Mouse (Mus musculus): Measurements from ENCODE around the gene Ppp1r9a. TPM values are rescaled to one million over a fixed set of nuclear protein-coding genes. Genes with fewer than 3 reads are reported as not detected.
A peak's percentile ranks its signal among the peaks of the same experiment; 100 is the strongest.

Gene Ppp1r9a
- polyA plus RNA-seq, 1 experiment from 2014 or later, result 12.0 TPM

- Histone ChIP-seq H3K27me3 (replicated peaks) (no peaks in the 10 kb centered on the region), H3K4me3 (replicated peaks) (no peak overlapping the region), H3K9me3 (no peaks in the 10 kb centered on the region), H3K27ac (no peak overlapping the region), H3K4me1 (replicated peaks) (no peaks in the 10 kb centered on the region), H3K9ac (no peak overlapping the region), H3K4me2 (replicated peaks) (no peak overlapping the region), H3K36me3 (no peaks in the 10 kb centered on the region)
- WGBS, result 82% methylated on average over 10 of the region's 10 CpGs
- ATAC-seq, result no peak
Observed at GRCm38 (mm10) chr6:5100347-5100746, 197.6 kb downstream of the Ppp1r9a start.

DNA sequence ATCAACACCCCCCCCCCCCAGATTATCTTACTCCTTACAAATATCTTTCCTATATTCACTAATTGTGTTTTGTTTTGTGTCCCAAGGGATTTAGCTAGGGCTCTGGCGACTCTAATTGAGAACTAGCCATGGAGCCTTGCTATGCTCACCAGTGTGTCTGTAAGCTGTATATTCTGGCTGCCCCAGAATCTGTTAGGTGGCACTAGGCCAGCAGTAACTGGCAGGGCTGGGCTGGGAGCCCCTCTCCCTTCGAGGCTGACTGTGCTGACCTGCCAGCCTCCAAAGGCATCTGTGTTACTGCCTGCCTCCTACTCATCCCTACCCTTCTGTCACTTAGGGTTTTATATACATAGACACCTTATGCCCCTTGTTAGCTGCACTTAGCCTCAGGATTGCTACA lies 200.0 kb downstream of the Ppp1r9a start:
- Histone ChIP-seq H3K4me1 (replicated peaks) (no peaks in the 10 kb centered on the region), H3K9me3 (no peaks in the 10 kb centered on the region), H3K4me3 (replicated peaks) (no peak overlapping the region), H3K4me2 (replicated peaks) (no peak overlapping the region), H3K27ac (no peak overlapping the region), H3K36me3 (no peaks in the 10 kb centered on the region), H3K9ac (no peak overlapping the region), H3K27me3 (replicated peaks) (no peaks in the 10 kb centered on the region)
- WGBS, result 35% methylated on average over 2 of the region's 2 CpGs
- 0 out of 2 replicates have a peak, but pooled peaks have one; percentile 40 for ATAC-seq

- H3K4me3 ChIP-seq (replicated peaks), result no peak overlapping the region
- WGBS, result 51% methylated on average over 6 of the region's 6 CpGs
- no peak overlapping the region for H3K4me2 ChIP-seq (replicated peaks)
- H3K9ac ChIP-seq, result no peak overlapping the region
- H3K9me3 ChIP-seq, result no peaks in the 10 kb centered on the region
- no peaks in the 10 kb centered on the region for H3K27me3 ChIP-seq (replicated peaks)
- H3K36me3 ChIP-seq, result no peaks in the 10 kb centered on the region
- no peak overlapping the region for H3K27ac ChIP-seq
- ATAC-seq, result 0 out of 2 replicates have a peak, but pooled peaks have one; percentile 57
- no peaks in the 10 kb centered on the region for H3K4me1 ChIP-seq (replicated peaks)
Observed at GRCm38 (mm10) chr6:5103769-5104168, 201.1 kb downstream of the Ppp1r9a start.

DNA sequence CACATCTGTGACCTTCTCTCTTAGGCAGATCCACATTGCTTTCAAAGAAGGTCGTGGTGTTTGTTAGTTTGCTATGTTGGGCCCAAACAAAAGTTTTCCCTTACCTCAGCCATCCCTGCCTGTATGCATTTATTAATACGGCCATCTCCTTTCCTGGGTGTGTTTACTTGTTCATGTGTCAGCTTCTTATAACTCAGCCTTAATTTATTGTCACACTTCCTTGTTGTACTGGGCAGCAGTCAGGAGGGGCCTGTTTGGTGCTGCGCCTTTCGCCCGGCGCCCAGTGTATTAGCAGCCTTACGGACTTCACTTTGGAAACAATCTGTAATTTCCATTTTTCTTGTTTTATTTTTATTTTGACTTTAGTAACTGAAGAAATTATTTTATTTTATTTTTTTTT lies 201.5 kb downstream of the Ppp1r9a start:
- Histone ChIP-seq H3K27me3 (replicated peaks) (no peaks in the 10 kb centered on the region), H3K9ac (no peak overlapping the region), H3K4me2 (replicated peaks) (no peak overlapping the region), H3K36me3 (no peaks in the 10 kb centered on the region), H3K4me1 (replicated peaks) (no peaks in the 10 kb centered on the region), H3K4me3 (replicated peaks) (no peak overlapping the region), H3K27ac (no peak overlapping the region), H3K9me3 (no peaks in the 10 kb centered on the region)
- ATAC-seq, result 0 out of 2 replicates have a peak, but pooled peaks have one; percentile 52
- WGBS, result 79% methylated on average over 7 of the region's 7 CpGs

DNA sequence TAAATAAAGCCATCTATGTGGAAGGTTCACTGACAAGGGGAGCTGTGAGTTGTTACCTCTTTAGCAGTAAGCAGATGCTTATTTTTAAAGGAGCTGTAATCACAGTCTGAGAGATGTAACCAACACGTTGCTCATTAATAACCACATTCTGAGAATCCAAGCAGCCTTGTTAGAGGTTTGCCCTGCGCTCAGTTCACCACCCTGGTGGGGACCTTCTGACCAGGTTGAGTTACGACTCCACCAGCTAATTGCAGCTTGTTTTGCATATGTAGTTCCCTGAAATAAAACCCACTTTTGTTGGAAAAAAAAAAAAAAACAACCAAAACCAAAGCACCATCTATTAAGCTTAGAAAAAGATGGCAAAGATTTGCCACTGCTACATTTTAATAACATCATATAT lies 205.8 kb downstream of the Ppp1r9a start:
- WGBS, result 77% methylated on average over 3 of the region's 3 CpGs
- ATAC-seq, result no peak

DNA sequence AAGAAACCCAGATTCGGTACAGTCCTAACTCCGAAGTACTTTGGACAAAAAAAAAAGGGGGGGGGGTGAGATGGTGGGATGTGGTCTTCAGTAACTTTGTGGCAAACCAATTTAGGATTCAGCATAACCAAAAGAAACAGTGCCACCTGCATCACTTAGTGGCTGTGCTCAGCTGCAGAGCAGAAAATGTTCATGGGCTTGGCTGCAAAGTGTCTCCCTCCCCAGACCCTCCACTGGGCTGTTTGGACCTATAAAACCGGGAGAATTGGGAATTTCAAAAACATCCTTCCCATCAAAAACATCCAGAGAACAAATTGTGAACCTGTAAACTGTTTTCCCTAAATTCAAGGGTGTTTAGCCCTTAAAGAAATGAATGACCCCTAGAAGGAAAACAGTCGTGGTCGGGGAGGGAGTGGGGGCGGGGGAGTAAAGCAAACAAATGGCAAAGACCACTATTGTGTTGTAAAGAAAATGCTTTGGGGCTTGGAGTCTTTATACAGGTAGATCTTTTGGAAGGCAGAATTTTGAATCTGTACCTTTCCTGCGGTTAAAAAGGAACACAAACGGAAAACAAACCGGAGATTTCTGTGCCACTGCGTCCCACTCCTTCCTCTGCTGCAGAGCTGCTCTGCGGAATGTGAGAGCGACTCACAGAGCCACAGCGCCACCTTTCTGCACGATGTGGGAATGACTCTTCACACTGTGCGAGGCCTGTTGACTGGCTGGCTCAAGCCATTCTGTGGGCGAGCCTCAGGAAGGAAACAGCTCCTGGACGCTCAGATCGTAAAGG lies 207.4 kb downstream of the Ppp1r9a start:
- peak overlapping the region; percentile 23; the same call in 1 of the 2 replicates for H3K4me3 ChIP-seq (replicated peaks)
- H3K4me2 ChIP-seq (replicated peaks), result peak overlapping the region; percentile 56
- no peaks in the 10 kb centered on the region for H3K9me3 ChIP-seq
- peaks cover 7% of the 10 kb centered on the region for H3K4me1 ChIP-seq (replicated peaks)
- no peak overlapping the region for H3K27ac ChIP-seq
- no peaks in the 10 kb centered on the region for H3K36me3 ChIP-seq
- no peaks in the 10 kb centered on the region for H3K27me3 ChIP-seq (replicated peaks)
- WGBS, result 5% methylated on average over 18 of the region's 18 CpGs
- 0 out of 2 replicates have a peak overlapping the region, but pooled peaks have one; percentile 24 for H3K9ac ChIP-seq
- peak; percentile 98 for ATAC-seq

More for the DNA sequence above, 205.8 kb downstream of the Ppp1r9a start:
- Histone ChIP-seq H3K4me3 (replicated peaks) (no peak overlapping the region), H3K27me3 (replicated peaks) (no peaks in the 10 kb centered on the region), H3K4me1 (replicated peaks) (peaks cover 5% of the 10 kb centered on the region), H3K4me2 (replicated peaks) (no peak overlapping the region), H3K9ac (no peak overlapping the region), H3K27ac (no peak overlapping the region), H3K36me3 (no peaks in the 10 kb centered on the region), H3K9me3 (no peaks in the 10 kb centered on the region)

- Histone ChIP-seq H3K27ac (no peak overlapping the region), H3K36me3 (no peaks in the 10 kb centered on the region), H3K9ac (no peak overlapping the region), H3K4me1 (replicated peaks) (peaks cover 7% of the 10 kb centered on the region), H3K4me3 (replicated peaks) (no peak overlapping the region), H3K9me3 (no peaks in the 10 kb centered on the region), H3K27me3 (replicated peaks) (no peaks in the 10 kb centered on the region), H3K4me2 (replicated peaks) (no peak overlapping the region)
- 31% methylated on average over 3 of the region's 3 CpGs for WGBS
- ATAC-seq, result 0 out of 2 replicates have a peak, but pooled peaks have one; percentile 9
Observed at GRCm38 (mm10) chr6:5110715-5111048, 208.0 kb downstream of the Ppp1r9a start.

- Histone ChIP-seq H3K27ac (no peak overlapping the region), H3K4me1 (replicated peaks) (peaks cover 7% of the 10 kb centered on the region), H3K27me3 (replicated peaks) (no peaks in the 10 kb centered on the region), H3K4me3 (replicated peaks) (no peak overlapping the region), H3K9ac (no peak overlapping the region), H3K4me2 (replicated peaks) (no peak overlapping the region), H3K36me3 (no peaks in the 10 kb centered on the region), H3K9me3 (no peaks in the 10 kb centered on the region)
- ATAC-seq, result 0 out of 2 replicates have a peak, but pooled peaks have one; percentile 20
- WGBS, result 18% methylated on average over 8 of the region's 8 CpGs
Observed at GRCm38 (mm10) chr6:5113103-5113502, 210.4 kb downstream of the Ppp1r9a start.

GRCm38 (mm10) chr6:5113734-5114133 lies 211.0 kb downstream of the Ppp1r9a start:
- no peak for ATAC-seq
- Histone ChIP-seq H3K4me1 (replicated peaks) (peaks cover 7% of the 10 kb centered on the region), H3K4me2 (replicated peaks) (no peak overlapping the region), H3K36me3 (no peaks in the 10 kb centered on the region), H3K9ac (no peak overlapping the region), H3K27me3 (replicated peaks) (no peaks in the 10 kb centered on the region), H3K27ac (no peak overlapping the region), H3K9me3 (no peaks in the 10 kb centered on the region), H3K4me3 (replicated peaks) (no peak overlapping the region)
- 62% methylated on average over 5 of the region's 5 CpGs for WGBS

- no peak overlapping the region for H3K4me2 ChIP-seq (replicated peaks)
- H3K4me1 ChIP-seq (replicated peaks), result peaks cover 7% of the 10 kb centered on the region
- 70% methylated on average over 7 of the region's 7 CpGs for WGBS
- no peaks in the 10 kb centered on the region for H3K27me3 ChIP-seq (replicated peaks)
- H3K27ac ChIP-seq, result no peak overlapping the region
- no peak for ATAC-seq
- no peak overlapping the region for H3K4me3 ChIP-seq (replicated peaks)
- H3K9me3 ChIP-seq, result no peaks in the 10 kb centered on the region
- no peak overlapping the region for H3K9ac ChIP-seq
- no peaks in the 10 kb centered on the region for H3K36me3 ChIP-seq
Observed at GRCm38 (mm10) chr6:5114857-5115256, 212.1 kb downstream of the Ppp1r9a start.

DNA sequence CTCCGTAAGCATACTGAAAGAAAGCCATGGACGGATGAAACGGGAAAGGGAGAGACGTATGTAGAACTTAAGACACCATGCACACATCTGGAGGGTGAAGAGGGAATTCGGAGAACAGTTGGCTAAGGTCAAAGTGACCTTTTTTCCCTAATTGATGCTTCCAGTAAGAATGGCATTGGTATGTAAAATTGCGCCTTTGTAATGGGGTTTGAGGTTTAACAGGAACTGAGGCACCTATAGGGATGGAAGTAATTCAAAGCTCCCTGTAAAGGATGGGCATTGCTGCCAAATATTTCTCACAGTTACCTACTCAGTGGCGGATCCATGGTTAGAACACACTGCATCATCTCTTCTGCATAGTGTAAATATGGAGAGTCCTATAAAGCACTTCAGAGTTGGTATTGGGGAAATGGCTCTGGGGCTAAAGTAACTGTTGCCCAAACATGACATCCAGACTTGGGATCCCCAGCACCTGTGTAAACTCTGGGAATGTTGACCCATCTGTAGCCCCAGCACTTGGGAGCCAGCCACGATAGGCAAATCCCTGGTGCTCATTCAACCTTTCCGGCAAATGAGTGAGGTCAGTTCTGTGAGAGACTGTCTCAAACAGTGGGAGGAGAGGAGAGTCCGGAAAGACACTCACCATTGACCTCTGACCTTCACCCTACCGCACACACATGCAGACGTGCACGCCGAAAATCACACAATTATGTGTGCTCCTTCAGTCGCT lies 216.6 kb downstream of the Ppp1r9a start:
- Histone ChIP-seq H3K9me3 (no peaks in the 10 kb centered on the region), H3K36me3 (no peaks in the 10 kb centered on the region), H3K4me2 (replicated peaks) (no peak overlapping the region), H3K27ac (no peak overlapping the region), H3K27me3 (replicated peaks) (no peaks in the 10 kb centered on the region), H3K9ac (no peak overlapping the region), H3K4me3 (replicated peaks) (no peak overlapping the region), H3K4me1 (replicated peaks) (no peaks in the 10 kb centered on the region)
- no peak for ATAC-seq
- WGBS, result 86% methylated on average over 15 of the region's 15 CpGs

GRCm38 (mm10) chr6:5120229-5120628 lies 217.5 kb downstream of the Ppp1r9a start:
- no peaks in the 10 kb centered on the region for H3K27me3 ChIP-seq (replicated peaks)
- no peak for ATAC-seq
- H3K27ac ChIP-seq, result no peak overlapping the region
- WGBS, result 63% methylated on average over 3 of the region's 3 CpGs
- no peak overlapping the region for H3K4me2 ChIP-seq (replicated peaks)
- no peaks in the 10 kb centered on the region for H3K4me1 ChIP-seq (replicated peaks)
- H3K36me3 ChIP-seq, result no peaks in the 10 kb centered on the region
- H3K9ac ChIP-seq, result no peak overlapping the region
- H3K4me3 ChIP-seq (replicated peaks), result no peak overlapping the region
- no peaks in the 10 kb centered on the region for H3K9me3 ChIP-seq

Measured in intestine, embryonic 15.5 days (tissue).